24 mouse cellular contexts compared by ENCODE assay signal in the genomic region with DNA sequence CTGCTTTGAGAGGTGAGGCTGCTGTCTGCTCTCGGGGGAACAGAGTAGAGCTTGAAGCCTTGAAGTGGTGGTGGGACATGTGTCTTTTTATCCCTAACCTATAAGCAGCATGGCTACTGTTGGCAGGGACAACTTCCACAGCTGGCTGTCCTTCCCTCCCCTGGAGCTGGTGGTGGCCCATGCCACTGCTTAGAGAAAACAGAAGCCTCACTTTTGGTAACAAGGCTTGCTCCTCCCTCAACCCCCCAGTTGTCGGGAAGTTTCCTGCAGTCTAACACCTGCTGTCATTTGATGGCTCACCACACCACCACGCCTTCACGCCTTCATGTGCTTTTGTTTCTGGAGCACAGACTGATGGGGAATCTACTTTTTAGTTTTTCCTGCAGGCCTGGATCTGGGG. TPM values are rescaled to one million over a fixed set of nuclear protein-coding genes. Genes with fewer than 3 reads are reported as not detected.
DNase-seq lines count a peak whose midpoint lies in the region; TF ChIP-seq lines count a peak whose summit lies in the region.
"Had no signal": no experiment of that assay in that cellular context is flagged by ENCODE, and none has a peak within 500 bp of the region (broad histone marks: within the 10 kb centered on the region; RNA-seq: fewer than 3 reads in every experiment).

No protein-coding gene starts in this region.

- no peak for TF ChIP-seq POLR2A in spleen, adult 2 months (IDR thresholded peaks at IDR 0.05; ENCODE audit: low read depth, low read length)
- no peak for TF ChIP-seq POLR2A in thymus, adult 2 months (IDR thresholded peaks at IDR 0.05; ENCODE audit: control insufficient read depth, extremely low read depth, insufficient read depth, low read length, poor library complexity)

- peaks cover 9% of the 10 kb centered on the region for H3K36me3 ChIP-seq in spleen, adult 2 months (ENCODE audit: control insufficient read depth, insufficient read depth, low read length)
- no peaks in the 10 kb centered on the region for H3K36me3 ChIP-seq in thymus, adult 2 months (ENCODE audit: control insufficient read depth, insufficient read depth, low read length)
- H3K36me3 ChIP-seq: embryonic facial prominence, embryonic 12.5 days; heart, embryonic 13.5 days; hindbrain, embryonic 13.5 days; intestine, embryonic 15.5 days; midbrain, embryonic 13.5 days; neural tube, embryonic 13.5 days had no signal

- no peaks in the 10 kb centered on the region for H3K27me3 ChIP-seq in spleen, adult 2 months (ENCODE audit: control insufficient read depth, insufficient read depth, low read length)
- no peaks in the 10 kb centered on the region for H3K27me3 ChIP-seq in thymus, adult 2 months (ENCODE audit: control insufficient read depth, insufficient read depth, low read length)
- H3K27me3 ChIP-seq: embryonic facial prominence, embryonic 12.5 days; hindbrain, embryonic 13.5 days; intestine, embryonic 15.5 days; midbrain, embryonic 13.5 days; neural tube, embryonic 13.5 days had no signal

- peaks cover 57% of the 10 kb centered on the region for H3K4me1 ChIP-seq in spleen, adult 2 months (ENCODE audit: control insufficient read depth, insufficient read depth, insufficient read length)
- peaks cover 32% of the 10 kb centered on the region for H3K4me1 ChIP-seq in thymus, adult 2 months (replicated peaks; ENCODE audit: control insufficient read depth, insufficient read depth, low read length)
- H3K4me1 ChIP-seq: embryonic facial prominence, embryonic 12.5 days; hindbrain, embryonic 13.5 days; midbrain, embryonic 13.5 days; neural tube, embryonic 13.5 days had no signal

- H3K4me3 ChIP-seq in spleen, adult 2 months (ENCODE audit: extremely low read depth, insufficient read depth, insufficient read length), result no peak overlapping the region
- H3K4me3 ChIP-seq in thymus, adult 2 months (ENCODE audit: control insufficient read depth, insufficient read depth, low read length), result no peak overlapping the region
- H3K4me3 ChIP-seq: embryonic facial prominence, embryonic 12.5 days; heart, embryonic 13.5 days; hindbrain, embryonic 13.5 days; intestine, embryonic 15.5 days; megakaryocyte, embryonic 14.5 days; midbrain, embryonic 13.5 days; neural tube, embryonic 13.5 days had no signal

- WGBS in spleen, adult 2 months, result 38% methylated on average over 4 of the region's 4 CpGs
- 21% methylated on average over 4 of the region's 4 CpGs for WGBS in thymus, adult 2 months

- DNase-seq in spleen, adult 2 months (ENCODE audit: low read depth in 1 of 2, low spot score in 2 of 2), result no peak
- no peak for DNase-seq in spleen, adult 12 weeks (ENCODE audit: low spot score)
- peak; percentile 78 for DNase-seq in induced T-regulatory cell, adult 2 months (ENCODE audit: low read depth)
- peak; percentile 59 for DNase-seq in thymus, adult 2 months
- peak; percentile 68 for DNase-seq in thymus, postnatal 4 days
- DNase-seq in kidney, adult 11 months, result no peak
- no peak for DNase-seq in layer of hippocampus, postnatal 36 days
- no peak for DNase-seq in layer of hippocampus, adult 18-20 months (ENCODE audit: low spot score in 2 of 2)
- DNase-seq: adrenal gland, adult 2 months; B cell, adult 2 months; cerebellum, adult 11-12 months; cerebellum, postnatal 10 days; heart, postnatal 14 days; kidney, adult 9 months; kidney, postnatal 14 days; lung, embryonic 14.5 days had no signal

- TF ChIP-seq CTCF in spleen, adult 2 months (IDR thresholded peaks at IDR 0.05; ENCODE audit: extremely low read depth, insufficient read depth, insufficient read length, insufficient replicate concordance), result no peak
- no peak for TF ChIP-seq CTCF in thymus, adult 2 months (IDR thresholded peaks at IDR 0.05; ENCODE audit: borderline replicate concordance, control insufficient read depth, extremely low read depth, insufficient read depth, low read length, poor library complexity)

- H3K27ac ChIP-seq in spleen, adult 2 months (ENCODE audit: insufficient read depth, low read length), result peak overlapping the region; percentile 14; the same call in 1 of the 2 replicates
- no peak overlapping the region for H3K27ac ChIP-seq in thymus, adult 2 months (ENCODE audit: control insufficient read depth, insufficient read depth, low read length)
- H3K27ac ChIP-seq: embryonic facial prominence, embryonic 12.5 days; heart, embryonic 13.5 days; hindbrain, embryonic 13.5 days; intestine, embryonic 15.5 days; liver, embryonic 14.5 days; midbrain, embryonic 13.5 days; neural tube, embryonic 13.5 days had no signal

RNA-seq across cellular contexts. Expression of a gene that starts 11.9 kb away (rescaled TPM):
- 18.3 and 24.6 TPM in 2 replicates for polyA plus RNA-seq in spleen, adult 2 months (2012; rRNA removed)
- polyA plus RNA-seq in thymus, adult 2 months (2012; rRNA removed), result 5.6 and 6.7 TPM in 2 replicates
- under 1 TPM; 0.13 to 0.17 TPM for total RNA-seq in layer of hippocampus, postnatal 36 days (2021)
- total RNA-seq in layer of hippocampus, adult 18-20 months (2021), result under 1 TPM in 1 of 2 experiments, not detected in 1; 0.07 TPM

RNA-seq across cellular contexts. Expression of a gene that starts 51.5 kb away (rescaled TPM):
- 5.5 and 6.2 TPM in 2 replicates for polyA plus RNA-seq in spleen, adult 2 months (2012; rRNA removed)
- polyA plus RNA-seq in thymus, adult 2 months (2012; rRNA removed), result 11.4 and 13.4 TPM in 2 replicates
- total RNA-seq in layer of hippocampus, postnatal 36 days (2021), result 10 to 100 TPM; 34.9 to 37.9 TPM
- 10 to 100 TPM; 34.6 to 37.2 TPM for total RNA-seq in layer of hippocampus, adult 18-20 months (2021)

RNA-seq across cellular contexts. Expression of a gene that starts 51.5 kb away (rescaled TPM):
- polyA plus RNA-seq in spleen, adult 2 months (2012; rRNA removed), result 9.2 and 13.9 TPM in 2 replicates
- 20.2 and 23.7 TPM in 2 replicates for polyA plus RNA-seq in thymus, adult 2 months (2012; rRNA removed)
- 10 to 100 TPM; 15.9 to 19.5 TPM for total RNA-seq in layer of hippocampus, postnatal 36 days (2021)
- 10 to 100 TPM; 18.2 to 18.6 TPM for total RNA-seq in layer of hippocampus, adult 18-20 months (2021)

Comparison
In these comparisons a context has a peak if more than half of its experiments do, and no peak if none do; other contexts are left out.
1. DNase-seq: peak in induced T-regulatory cell, adult 2 months (single experiment), thymus, adult 2 months (single experiment) and thymus, postnatal 4 days (single experiment); none in spleen, adult 2 months (0 of 2), spleen, adult 12 weeks (single experiment), kidney, adult 11 months (single experiment), layer of hippocampus, postnatal 36 days (0 of 2) and layer of hippocampus, adult 18-20 months (0 of 2).